20 mouse cellular contexts compared by ENCODE assay signal in genomic region chr12:3325232-3325631, GRCm38 (mm10).
"Had no signal": no experiment of that assay in that cellular context is flagged by ENCODE, and none has a peak within 500 bp of the region (broad histone marks: within the 10 kb centered on the region; RNA-seq: fewer than 3 reads in every experiment).

No protein-coding gene starts in this region.

- H3K4me1 ChIP-seq: kidney, embryonic 15.5 days; midbrain, embryonic 12.5 days; midbrain, embryonic 15.5 days; neural tube, embryonic 13.5 days; stomach, embryonic 15.5 days had no signal

- H3K4me2 ChIP-seq: kidney, embryonic 15.5 days; lung, embryonic 14.5 days; midbrain, embryonic 12.5 days; midbrain, embryonic 15.5 days; neural tube, embryonic 13.5 days; stomach, embryonic 15.5 days had no signal

- H3K9me3 ChIP-seq: kidney, embryonic 15.5 days; midbrain, embryonic 12.5 days; midbrain, embryonic 15.5 days; neural tube, embryonic 13.5 days; stomach, embryonic 15.5 days had no signal

- DNase-seq: kidney, adult 11 months; kidney, adult 8-10 months; kidney, postnatal 10 days; kidney, postnatal 36 days; layer of hippocampus, postnatal 36 days; lung, embryonic 14.5 days; lung, postnatal 36 days; retina, postnatal 1 day; right cerebral cortex, postnatal 25 days; spleen, adult 18-20 months; thymus, adult 2 months; thymus, postnatal 14 days; thymus, postnatal 4 days had no signal

- ATAC-seq: lung, postnatal 0 days; midbrain, embryonic 15.5 days had no signal

- H3K4me3 ChIP-seq: kidney, embryonic 15.5 days; left cerebral cortex, adult 2 months; midbrain, embryonic 12.5 days; midbrain, embryonic 15.5 days; neural tube, embryonic 13.5 days; stomach, embryonic 15.5 days had no signal

- H3K27ac ChIP-seq: kidney, embryonic 15.5 days; left cerebral cortex, adult 2 months; midbrain, embryonic 12.5 days; midbrain, embryonic 15.5 days; neural tube, embryonic 13.5 days; stomach, embryonic 15.5 days had no signal

- H3K36me3 ChIP-seq: kidney, embryonic 15.5 days; midbrain, embryonic 12.5 days; midbrain, embryonic 15.5 days; neural tube, embryonic 13.5 days; stomach, embryonic 15.5 days had no signal

- H3K27me3 ChIP-seq: kidney, embryonic 15.5 days; midbrain, embryonic 12.5 days; midbrain, embryonic 15.5 days; neural tube, embryonic 13.5 days; stomach, embryonic 15.5 days had no signal

- H3K9ac ChIP-seq: kidney, embryonic 15.5 days; lung, embryonic 14.5 days; midbrain, embryonic 12.5 days; midbrain, embryonic 15.5 days; neural tube, embryonic 13.5 days; stomach, embryonic 15.5 days had no signal
